Mouse (Mus musculus): ENCODE results near the gene Pax3. TPM values are rescaled to one million over a fixed set of nuclear protein-coding genes. Genes with fewer than 3 reads are reported as not detected.

Gene Pax3
- not detected in 2 replicates for total RNA-seq (2021)
- long read RNA-seq, experiment 1: 0 reads
- long read RNA-seq, experiment 2: 0 reads

- no peak for DNase-seq
Measured at GRCm38 (mm10) chr1:78196751-78197311, at the start of gene Pax3. Pax3 (minus strand) TSS chr1:78197134.

- no peak for DNase-seq
Measured at GRCm38 (mm10) chr1:78234306-78234705, 37.4 kb upstream of the Pax3 start.

DNA sequence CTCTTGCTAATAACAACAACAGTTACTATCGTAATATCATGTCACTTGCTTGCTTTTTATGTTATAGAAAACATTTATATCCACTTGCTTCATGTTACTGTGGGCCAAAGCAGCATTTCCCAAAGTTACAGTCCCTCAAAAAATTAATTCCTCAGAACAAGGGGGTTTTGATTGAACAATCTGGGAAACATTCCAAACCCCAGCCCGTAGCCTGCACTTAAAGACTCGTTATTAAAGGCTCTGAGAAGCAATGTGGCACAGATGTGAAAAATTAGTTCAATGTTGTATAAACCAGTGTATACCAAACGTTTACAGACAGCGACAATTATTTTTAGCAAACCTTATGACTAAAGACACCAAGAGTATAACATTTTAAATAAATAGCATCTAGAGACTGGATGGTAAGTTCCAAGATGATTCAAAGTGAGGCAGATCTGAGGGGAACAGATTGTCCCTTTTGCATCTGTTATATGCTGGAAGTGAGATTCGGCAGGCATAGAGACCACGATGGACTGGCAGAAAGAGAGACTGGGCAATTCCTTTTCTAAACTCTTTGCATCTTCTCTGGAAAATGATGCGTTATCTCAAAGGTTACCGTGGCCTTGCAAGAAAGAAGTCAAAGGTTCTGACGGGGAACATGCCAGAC, 35.1 kb upstream of the Pax3 start:
- DNase-seq: no peak

GRCm38 (mm10) chr1:78229801-78230200, 32.9 kb upstream of the Pax3 start:
- no peak for DNase-seq

- no peak for DNase-seq
Measured at GRCm38 (mm10) chr1:78228771-78229170, 31.8 kb upstream of the Pax3 start.

DNA sequence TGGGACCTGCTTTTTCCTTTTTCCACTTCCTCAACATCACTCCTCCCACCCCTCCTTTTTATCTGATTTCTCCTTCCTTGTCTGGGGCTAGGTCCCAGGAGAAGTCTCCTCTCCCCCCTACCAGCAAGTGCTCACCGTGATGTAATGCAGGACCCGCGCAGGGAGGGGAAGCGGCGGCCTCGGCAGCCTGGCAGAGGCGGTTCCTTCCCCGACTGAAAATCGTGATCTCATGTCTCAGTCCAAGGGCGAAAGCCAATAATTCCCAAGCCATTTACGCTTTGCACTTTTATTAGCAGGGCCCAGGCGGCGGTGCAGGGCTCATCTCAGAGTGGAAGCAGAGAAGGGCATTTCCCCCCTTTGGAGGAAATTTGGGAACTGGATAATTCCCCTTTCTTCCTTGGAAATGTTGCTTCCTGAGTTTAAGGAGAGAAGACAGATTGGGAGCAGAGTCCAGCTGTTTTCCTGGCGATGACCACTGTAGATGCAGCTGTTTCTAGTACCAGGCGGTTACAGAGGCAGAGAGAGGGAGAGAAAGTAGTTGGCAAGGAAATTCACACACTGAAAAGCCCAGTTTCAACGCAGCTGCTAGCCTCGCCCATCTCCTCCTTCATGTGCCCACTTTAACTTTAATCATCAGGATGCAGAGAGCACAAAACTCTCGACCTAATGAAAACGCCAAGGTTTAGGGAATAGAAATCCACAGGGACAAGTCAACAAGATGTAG, 21.3 kb upstream of the Pax3 start:
- peak; percentile 46 for DNase-seq

DNA sequence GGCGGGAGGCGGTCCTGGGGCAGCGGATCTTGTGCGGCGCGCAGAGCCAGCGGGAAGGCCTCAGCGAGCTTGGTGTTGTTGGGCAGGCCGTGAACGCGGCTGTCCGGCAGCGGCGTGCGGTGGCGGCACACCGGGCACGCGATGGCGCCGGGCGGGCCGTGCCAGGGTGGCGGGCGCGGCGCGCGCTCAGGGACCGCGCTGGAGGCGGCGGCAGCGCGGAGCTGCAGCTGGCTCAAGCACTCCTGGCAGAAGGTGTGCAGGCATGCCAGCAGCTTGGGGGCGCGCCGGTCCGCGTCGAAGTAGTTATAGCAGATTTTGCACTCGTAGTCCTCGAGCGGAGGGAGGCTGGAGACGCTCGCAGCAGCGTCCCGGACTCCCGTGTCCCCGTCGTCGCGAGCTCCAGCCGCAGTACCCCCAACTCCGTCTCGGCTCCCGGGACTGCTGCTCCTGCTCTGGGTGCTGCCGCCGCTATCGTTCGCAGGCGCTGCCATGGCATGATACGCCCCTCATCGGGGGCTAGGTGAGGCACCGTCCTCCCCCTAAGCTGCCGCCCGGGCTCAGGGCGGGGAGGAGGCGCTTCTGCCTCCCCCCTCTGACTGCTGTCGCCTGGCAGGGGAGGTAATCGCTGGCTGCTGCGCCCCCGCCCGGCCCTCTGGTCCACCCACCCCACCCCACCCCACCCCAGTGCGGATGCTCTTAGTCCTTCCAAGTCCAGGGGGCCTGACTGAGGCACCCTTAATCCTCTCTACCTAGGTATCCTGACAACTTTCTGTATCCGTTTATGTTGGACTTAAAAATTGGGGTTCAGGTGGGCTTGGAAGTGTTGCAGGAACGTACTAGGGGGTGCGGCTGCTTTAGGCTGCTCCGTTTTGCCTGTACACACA, 20.5 kb upstream of the Pax3 start:
- peak; percentile 46 for DNase-seq

DNA sequence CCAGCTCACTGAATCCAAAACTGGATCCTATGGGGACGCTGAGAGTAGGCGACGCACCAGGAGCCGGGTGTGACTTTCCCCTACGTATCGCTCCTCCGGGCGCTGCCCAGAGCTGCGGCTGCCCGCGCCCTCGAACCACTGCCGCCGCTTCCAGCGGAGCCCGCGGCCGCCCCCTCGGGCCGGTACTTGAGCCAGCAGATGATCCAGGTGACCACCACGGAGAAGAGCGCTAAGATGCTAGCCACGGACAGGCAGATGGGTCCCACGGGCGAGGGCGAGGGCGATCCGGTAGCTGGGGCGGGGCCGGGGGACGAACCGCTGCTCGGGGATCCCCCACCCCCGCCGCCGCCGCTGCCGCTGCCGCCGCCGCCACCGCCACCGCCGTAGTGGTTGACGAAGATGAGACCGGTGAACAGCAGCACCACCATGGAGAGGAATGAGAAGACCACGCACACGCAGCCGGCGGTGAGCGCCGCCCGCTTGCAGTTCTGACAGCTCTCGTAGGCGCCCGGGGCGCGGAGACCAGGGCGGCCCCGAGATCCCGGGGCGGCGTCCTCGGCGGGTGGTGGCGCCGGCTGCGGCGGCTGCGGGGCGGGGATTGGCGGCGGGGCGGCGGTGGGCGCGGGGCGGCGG, 19.7 kb upstream of the Pax3 start:
- DNase-seq: no peak

DNA sequence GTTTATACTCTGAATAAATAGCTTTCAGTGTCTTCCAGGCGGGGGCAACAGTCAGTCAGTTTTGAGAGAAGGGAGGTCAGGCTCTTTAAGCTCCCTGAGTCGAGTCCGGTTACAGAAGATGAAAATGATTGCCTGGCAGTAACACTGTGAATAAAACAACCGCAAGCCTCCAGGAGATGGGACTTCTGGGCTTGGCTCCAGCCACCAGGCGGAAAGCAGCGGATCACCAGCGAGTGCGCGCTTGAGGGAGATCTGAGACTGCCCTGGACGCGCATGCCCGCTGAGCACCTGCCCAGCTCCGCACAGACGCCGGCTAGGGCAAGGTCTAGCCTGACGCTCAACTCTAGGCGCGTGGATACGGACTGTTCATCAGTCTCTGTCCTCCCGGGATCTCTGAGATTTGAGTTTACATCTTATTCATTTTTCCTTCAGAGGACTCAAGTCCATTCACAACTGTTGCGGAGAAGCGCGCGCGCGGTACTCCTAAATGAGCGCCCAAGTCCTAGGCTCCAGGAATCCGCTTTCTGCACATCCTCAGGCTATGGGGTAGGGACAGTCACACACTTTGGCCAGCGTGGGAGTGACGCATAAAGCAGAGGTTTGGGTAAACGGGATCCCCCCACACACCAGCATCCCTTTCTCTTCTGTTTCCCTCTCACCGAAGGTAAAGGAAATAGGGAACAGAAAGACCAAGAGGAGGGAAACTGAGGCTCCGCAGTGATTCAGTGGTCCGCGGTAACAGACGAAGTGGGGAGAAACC, 19.0 kb upstream of the Pax3 start:
- peak; percentile 46 for DNase-seq

DNA sequence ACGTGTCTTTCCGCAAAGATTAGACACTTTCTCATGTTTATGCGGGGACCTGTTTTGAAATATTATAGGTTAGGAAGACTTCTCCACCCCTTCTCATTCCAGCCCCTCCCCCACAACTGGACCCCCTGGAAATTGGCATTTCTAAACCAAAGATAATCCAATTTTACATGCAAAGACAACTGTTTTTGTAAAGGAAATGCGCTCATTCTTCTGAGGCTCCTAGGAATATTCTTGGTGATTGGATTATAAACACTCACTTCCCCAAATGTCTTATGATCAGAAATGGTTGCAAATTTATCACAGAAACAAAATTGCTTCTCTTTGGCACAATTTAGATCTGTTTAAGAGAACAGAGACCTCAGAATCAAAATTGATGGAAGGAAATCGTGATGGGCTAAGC, 14.1 kb upstream of the Pax3 start:
- DNase-seq: no peak

DNA sequence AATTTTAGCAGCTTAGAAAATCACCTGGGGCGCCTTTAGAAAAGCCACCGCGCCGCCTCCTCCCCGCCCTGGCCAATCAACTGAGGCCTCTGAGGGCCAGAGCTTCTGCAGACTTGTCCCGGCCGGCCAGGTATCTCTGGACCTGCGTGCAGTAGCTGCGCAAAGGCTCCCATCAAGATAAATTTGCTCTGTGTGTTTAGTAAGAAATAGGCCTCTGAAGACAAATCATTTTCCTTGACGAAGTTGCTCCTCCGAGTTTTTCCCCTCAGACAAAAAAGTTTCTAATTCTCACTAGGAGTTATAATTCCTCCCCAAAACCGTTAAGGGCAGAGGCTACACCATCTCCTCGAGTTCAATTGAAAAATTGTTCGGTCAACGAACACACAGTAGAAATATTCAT, 13.6 kb upstream of the Pax3 start:
- no peak for DNase-seq

GRCm38 (mm10) chr1:78208281-78208814, 11.4 kb upstream of the Pax3 start:
- DNase-seq: no peak

DNA sequence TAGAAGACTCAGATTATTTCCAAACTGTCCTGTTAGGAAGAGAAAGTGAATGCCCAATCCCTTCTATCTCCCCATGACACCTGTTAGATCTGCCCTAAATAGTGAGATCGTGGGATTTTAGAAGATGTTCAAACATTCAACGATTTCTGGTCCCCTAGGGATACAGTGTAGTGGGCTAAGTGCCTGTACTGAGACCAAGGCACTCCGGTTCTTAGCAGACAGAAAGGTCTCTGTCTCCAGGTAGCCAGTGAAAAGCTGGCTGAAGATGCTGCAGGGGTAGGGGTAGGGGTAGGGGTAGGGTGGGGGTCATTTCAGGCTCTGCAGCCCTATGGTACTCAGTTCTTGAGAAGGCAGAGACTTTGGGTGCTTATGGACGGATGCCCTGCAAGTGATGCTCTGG, 7.4 kb upstream of the Pax3 start:
- DNase-seq: no peak

DNA sequence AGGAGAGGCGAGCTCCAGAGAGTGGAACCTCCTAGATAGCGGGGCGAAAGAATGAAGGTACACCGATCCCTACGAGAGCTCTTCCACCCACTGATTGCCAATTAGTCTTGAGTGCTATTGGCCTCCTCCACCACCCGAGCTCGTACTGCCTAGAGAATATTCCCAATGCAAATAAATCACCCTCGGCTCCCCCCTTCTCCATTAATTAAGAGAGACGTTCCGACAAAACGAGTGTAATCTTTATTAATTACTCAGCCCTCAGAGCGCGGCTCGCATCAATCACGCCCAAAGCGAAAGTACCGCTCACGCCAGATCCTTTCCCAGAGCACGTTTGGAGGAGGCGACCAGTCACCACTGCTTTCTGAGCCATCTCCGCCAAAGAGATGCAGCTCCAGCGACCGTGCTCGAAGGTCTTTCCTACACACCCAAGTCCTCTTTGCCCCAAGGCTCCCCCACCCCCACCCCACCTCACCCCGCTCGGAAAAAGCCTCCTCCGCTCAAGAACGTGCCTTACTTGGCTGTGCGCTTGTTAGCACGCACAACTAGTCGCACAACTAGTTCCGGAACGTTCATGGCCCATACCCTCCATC, 6.8 kb upstream of the Pax3 start:
- DNase-seq: peak; percentile 29

DNA sequence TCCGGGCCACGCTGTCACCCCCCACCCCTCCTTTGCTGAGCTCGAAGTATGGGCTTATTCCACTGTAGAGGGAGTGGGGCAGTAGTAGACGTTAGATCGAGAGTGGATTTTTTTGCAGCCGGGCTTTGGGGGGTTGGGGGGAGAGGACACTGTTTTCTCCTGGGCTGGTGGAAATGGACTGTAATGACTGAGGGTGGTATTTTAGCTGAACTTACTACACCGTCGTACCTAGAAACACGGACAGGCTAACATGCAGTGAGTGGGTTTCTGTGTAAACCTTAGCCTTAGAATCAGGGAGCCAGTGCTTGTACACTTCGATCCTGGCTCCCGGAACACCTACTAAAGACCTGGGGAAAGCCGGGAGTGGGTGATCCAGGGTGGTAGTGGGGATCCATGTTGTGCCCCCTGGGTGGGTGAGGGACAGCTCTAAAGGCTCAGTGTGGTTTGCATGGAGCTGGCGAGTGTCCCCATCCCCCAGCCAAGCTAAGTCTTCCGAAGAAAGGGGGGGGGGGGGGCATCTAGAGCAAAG, 6.2 kb upstream of the Pax3 start:
- no peak for DNase-seq

GRCm38 (mm10) chr1:78202466-78203085, 5.6 kb upstream of the Pax3 start:
- DNase-seq: no peak

GRCm38 (mm10) chr1:78201251-78202010, 4.5 kb upstream of the Pax3 start:
- no peak for DNase-seq

DNA sequence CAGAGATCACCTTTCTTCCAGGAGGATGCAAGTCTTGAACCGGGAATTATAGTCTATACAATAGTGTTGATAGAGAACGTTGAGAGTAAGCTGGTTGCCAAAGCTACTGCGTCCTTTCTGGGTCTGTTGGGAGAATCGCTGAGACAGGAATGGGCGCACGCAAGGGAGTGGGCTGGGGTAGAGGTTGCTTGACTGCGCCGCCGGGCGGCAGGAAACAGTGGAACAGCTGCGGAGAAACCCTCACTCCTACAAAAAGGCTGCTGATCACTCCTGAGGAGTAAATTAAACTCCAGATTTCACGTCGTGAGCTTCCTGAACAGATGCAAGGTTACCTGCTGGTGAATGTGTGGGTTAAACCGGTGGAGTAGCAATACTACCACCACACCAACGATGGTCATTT, 3.3 kb upstream of the Pax3 start:
- no peak for DNase-seq

DNA sequence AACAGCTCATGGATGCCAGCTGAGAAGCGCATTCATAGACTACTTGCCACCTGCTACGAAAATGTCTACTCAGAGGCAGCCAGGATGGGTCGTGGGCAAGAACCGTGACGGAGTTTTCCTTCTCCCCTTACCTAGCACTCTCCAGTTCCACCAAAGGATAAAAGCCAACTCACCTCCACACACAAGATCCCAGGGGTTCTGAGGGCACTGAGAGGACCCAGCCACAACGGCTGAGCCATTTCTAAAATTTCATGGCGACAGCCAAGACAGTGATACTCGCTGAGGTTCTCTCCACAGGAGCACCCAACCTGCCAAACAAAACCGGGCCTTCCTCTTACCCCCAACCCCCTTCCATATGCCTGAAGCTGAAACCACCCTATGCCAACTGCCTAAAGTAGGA, 2.3 kb upstream of the Pax3 start:
- no peak for DNase-seq

Data from adrenal gland, postnatal 14 days (tissue).